Mouse (Mus musculus): ENCODE results near the gene Serpinh1.

Serpinh1 gene

GRCm38 (mm10) chr7:99366716-99367115 lies 13.7 kb upstream of the Serpinh1 start:
- no peak for DNase-seq

GRCm38 (mm10) chr7:99365069-99365468 lies 12.0 kb upstream of the Serpinh1 start:
- DNase-seq, result peak; percentile 69

- DNase-seq, result no peak
Measured at GRCm38 (mm10) chr7:99362137-99362536, 9.1 kb upstream of the Serpinh1 start.

- no peak for DNase-seq
Measured at GRCm38 (mm10) chr7:99360803-99361414, 7.9 kb upstream of the Serpinh1 start.

GRCm38 (mm10) chr7:99360021-99360802 lies 7.2 kb upstream of the Serpinh1 start:
- peak; percentile 80 for DNase-seq

GRCm38 (mm10) chr7:99358371-99358770 lies 5.3 kb upstream of the Serpinh1 start:
- DNase-seq, result no peak

GRCm38 (mm10) chr7:99357201-99357600 lies 4.2 kb upstream of the Serpinh1 start:
- DNase-seq, result no peak

- DNase-seq, result no peak
Measured at GRCm38 (mm10) chr7:99356244-99356930, 3.3 kb upstream of the Serpinh1 start.

- DNase-seq, result peak; percentile 78
Measured at GRCm38 (mm10) chr7:99355731-99356131, 2.7 kb upstream of the Serpinh1 start.

- DNase-seq, result no peak
Measured at GRCm38 (mm10) chr7:99351802-99352517, 1.1 kb downstream of the Serpinh1 start.

GRCm38 (mm10) chr7:99351104-99351801 lies 1.8 kb downstream of the Serpinh1 start:
- no peak for DNase-seq

- no peak for DNase-seq
Measured at GRCm38 (mm10) chr7:99349782-99350720, 3.0 kb downstream of the Serpinh1 start.

- DNase-seq, result no peak
Measured at GRCm38 (mm10) chr7:99348883-99349282, 4.2 kb downstream of the Serpinh1 start.

- DNase-seq, result no peak
Measured at GRCm38 (mm10) chr7:99347268-99347667, 5.8 kb downstream of the Serpinh1 start.

GRCm38 (mm10) chr7:99343577-99343976 lies 9.5 kb downstream of the Serpinh1 start:
- DNase-seq, result no peak

GRCm38 (mm10) chr7:99340736-99341135 lies 12.3 kb downstream of the Serpinh1 start:
- DNase-seq, result no peak

GRCm38 (mm10) chr7:99332774-99333480 lies 20.1 kb downstream of the Serpinh1 start:
- DNase-seq, result peak; percentile 48

GRCm38 (mm10) chr7:99330012-99330411 lies 23.0 kb downstream of the Serpinh1 start:
- DNase-seq, result no peak

GRCm38 (mm10) chr7:99328847-99329246 lies 24.2 kb downstream of the Serpinh1 start:
- DNase-seq, result no peak

GRCm38 (mm10) chr7:99326128-99326527 lies 26.9 kb downstream of the Serpinh1 start:
- no peak for DNase-seq

- DNase-seq, result no peak
Measured at GRCm38 (mm10) chr7:99324810-99325209, 28.2 kb downstream of the Serpinh1 start.
